Mouse (Mus musculus) spleen, embryonic (tissue): ENCODE data around the gene Foxg1.

Experiments used
- CTCF ChIA-PET: fragments of 350-600 bp; sonication (Branson Sonifier 250); formaldehyde crosslinking; loops from one replicate; lab custom pipeline; 2022; lab: Charles Lee

Gene Foxg1

GRCm38 (mm10) chr12:49401796-49402130 lies 19.3 kb downstream of the Foxg1 start:
- CTCF ChIA-PET: no interaction called here

GRCm38 (mm10) chr12:49409833-49410232 lies 27.4 kb downstream of the Foxg1 start:
- CTCF ChIA-PET: no interaction called here

GRCm38 (mm10) chr12:49417963-49418362 lies 35.5 kb downstream of the Foxg1 start:
- CTCF ChIA-PET: no interaction called here
